Mouse (Mus musculus) large intestine, adult 2 months (tissue): ENCODE results near the gene Arel1. TPM values are rescaled to one million over a fixed set of nuclear protein-coding genes. Genes with fewer than 3 reads are reported as not detected.

Source experiments
- DNase-seq: peaks from one replicate; pipeline ENCODE4 v3.0.0-alpha.2; 2012; ENCODE audit warnings: low read depth, low spot score
- WGBS: fragments of 180-500 bp; shearing (Covaris S2); methylation state at CpG from one replicate; pipeline ENCODE4 v1.1.7; 2018; 5-methylcytosine and 5-hydroxymethylcytosine counted together
- polyA plus RNA-seq: library from polyadenylated mRNA; depleted of rRNA; stranded (reverse); fragments of >200 nt; gene quantifications from 2 replicates; pipeline ENCODE4 v1.2.3, GENCODE M21; 2012

The Arel1 gene
- polyA plus RNA-seq, 1 experiment = 18.4 TPM

- WGBS = 72% methylated on average over 8 of the region's 8 CpGs
- no peak for DNase-seq
Measured at GRCm38 (mm10) chr12:84951531-84951930, 19.2 kb downstream of the Arel1 start.

GRCm38 (mm10) chr12:84950763-84951162, 19.9 kb downstream of the Arel1 start:
- 56% methylated on average over 6 of the region's 6 CpGs for WGBS
- DNase-seq = no peak

GRCm38 (mm10) chr12:84948584-84949285, 22.0 kb downstream of the Arel1 start:
- 90% methylated on average over 6 of the region's 6 CpGs for WGBS
- DNase-seq = no peak

- WGBS = 71% methylated on average over 2 of the region's 2 CpGs
- no peak for DNase-seq
Measured at GRCm38 (mm10) chr12:84947894-84948583, 22.7 kb downstream of the Arel1 start.

GRCm38 (mm10) chr12:84944813-84945553, 25.7 kb downstream of the Arel1 start:
- WGBS = 74% methylated on average over 9 of the region's 9 CpGs

GRCm38 (mm10) chr12:84944150-84944812, 26.4 kb downstream of the Arel1 start:
- DNase-seq = no peak
- 78% methylated on average over 4 of the region's 4 CpGs for WGBS

More at GRCm38 (mm10) chr12:84944813-84945553, 25.7 kb downstream of the Arel1 start:
- no peak for DNase-seq

GRCm38 (mm10) chr12:84943006-84943952, 27.4 kb downstream of the Arel1 start:
- 85% methylated on average over 21 of the region's 21 CpGs for WGBS
- no peak for DNase-seq

- 87% methylated on average over 13 of the region's 13 CpGs for WGBS
- DNase-seq = no peak
Measured at GRCm38 (mm10) chr12:84941717-84942116, 29.0 kb downstream of the Arel1 start.

GRCm38 (mm10) chr12:84940343-84940742, 30.4 kb downstream of the Arel1 start:
- 83% methylated on average over 7 of the region's 7 CpGs for WGBS

GRCm38 (mm10) chr12:84939117-84939516, 31.6 kb downstream of the Arel1 start:
- no peak for DNase-seq
- 89% methylated on average over 7 of the region's 7 CpGs for WGBS

More at GRCm38 (mm10) chr12:84940343-84940742, 30.4 kb downstream of the Arel1 start:
- no peak for DNase-seq

- DNase-seq = no peak
- WGBS = 91% methylated on average over 5 of the region's 5 CpGs
Measured at GRCm38 (mm10) chr12:84935343-84935742, 35.4 kb downstream of the Arel1 start.

GRCm38 (mm10) chr12:84932210-84932609, 38.5 kb downstream of the Arel1 start:
- WGBS = 91% methylated on average over 6 of the region's 6 CpGs
- no peak for DNase-seq

- DNase-seq = no peak
- WGBS = 86% methylated on average over 6 of the region's 6 CpGs
Measured at GRCm38 (mm10) chr12:84926542-84926941, 44.2 kb downstream of the Arel1 start.

- WGBS = 91% methylated on average over 5 of the region's 5 CpGs
- no peak for DNase-seq
Measured at GRCm38 (mm10) chr12:84924324-84924723, 46.4 kb downstream of the Arel1 start.

GRCm38 (mm10) chr12:84921881-84922419, 48.8 kb downstream of the Arel1 start:
- DNase-seq = no peak
- WGBS = 74% methylated on average over 8 of the region's 8 CpGs

GRCm38 (mm10) chr12:84918809-84919208, 51.9 kb downstream of the Arel1 start:
- DNase-seq = no peak
- 86% methylated on average over 6 of the region's 6 CpGs for WGBS

GRCm38 (mm10) chr12:84917799-84918198, 52.9 kb downstream of the Arel1 start:
- 58% methylated on average over 3 of the region's 3 CpGs for WGBS
- DNase-seq = no peak

GRCm38 (mm10) chr12:84914959-84915358, 55.7 kb downstream of the Arel1 start:
- 86% methylated on average over 5 of the region's 5 CpGs for WGBS
- no peak for DNase-seq
